Mouse (Mus musculus) brain, adult 2 months (tissue): ENCODE results near the gene Nppa.

Source experiments
- DNase-seq: peaks from one replicate; pipeline ENCODE4 v3.0.0; 2011; ENCODE audit warnings: low read depth, low spot score

Nppa gene

GRCm38 (mm10) chr4:148051046-148051776 lies 50.7 kb downstream of the Nppa start:
- DNase-seq = no peak
